Mouse (Mus musculus): Measurements from ENCODE around the gene Upk3b. TPM values are rescaled to one million over a fixed set of nuclear protein-coding genes. Genes with fewer than 3 reads are reported as not detected.

Upk3b gene
- polyA plus RNA-seq, 1 experiment, result 1.4 TPM

GRCm38 (mm10) chr5:136001222-136001621, 37.1 kb upstream of the Upk3b start:
- no peak overlapping the region for H3K4me3 ChIP-seq (ENCODE audit: low read depth, low read length)
- H3K4me1 ChIP-seq (ENCODE audit: control insufficient read depth, insufficient read depth, insufficient read length, low read length), result no peaks in the 10 kb centered on the region; the same call in 1 of the 2 replicates
- no peak overlapping the region for H3K27ac ChIP-seq (ENCODE audit: insufficient read depth, low read depth, low read length)
- 81% methylated on average over 6 of the region's 6 CpGs for WGBS
- no peaks in the 10 kb centered on the region for H3K27me3 ChIP-seq (ENCODE audit: control insufficient read depth, insufficient read depth, low read length)
- TF ChIP-seq CTCF (IDR thresholded peaks at IDR 0.05; ENCODE audit: extremely low read depth, insufficient read length, insufficient replicate concordance, low read depth, low read length) (no peak), POLR2A (IDR thresholded peaks at IDR 0.05; ENCODE audit: low read depth, low read length) (no peak)
- H3K36me3 ChIP-seq (ENCODE audit: control insufficient read depth, insufficient read depth, low read length), result peaks cover 7% of the 10 kb centered on the region; the same call in 1 of the 2 replicates

GRCm38 (mm10) chr5:136002325-136002724, 36.0 kb upstream of the Upk3b start:
- peaks cover 4% of the 10 kb centered on the region; the same call in 1 of the 2 replicates for H3K36me3 ChIP-seq (ENCODE audit: control insufficient read depth, insufficient read depth, low read length)
- H3K4me3 ChIP-seq (ENCODE audit: low read depth, low read length), result no peak overlapping the region
- WGBS, result 52% methylated on average over 2 of the region's 2 CpGs
- TF ChIP-seq CTCF (IDR thresholded peaks at IDR 0.05; ENCODE audit: extremely low read depth, insufficient read length, insufficient replicate concordance, low read depth, low read length) (no peak), POLR2A (IDR thresholded peaks at IDR 0.05; ENCODE audit: low read depth, low read length) (no peak)
- H3K27ac ChIP-seq (ENCODE audit: insufficient read depth, low read depth, low read length), result no peak overlapping the region
- H3K27me3 ChIP-seq (ENCODE audit: control insufficient read depth, insufficient read depth, low read length), result no peaks in the 10 kb centered on the region
- no peaks in the 10 kb centered on the region for H3K4me1 ChIP-seq (ENCODE audit: control insufficient read depth, insufficient read depth, insufficient read length, low read length)

GRCm38 (mm10) chr5:136002751-136003151, 35.5 kb upstream of the Upk3b start:
- no peak overlapping the region for H3K27ac ChIP-seq (ENCODE audit: insufficient read depth, low read depth, low read length)
- 78% methylated on average over 3 of the region's 3 CpGs for WGBS

GRCm38 (mm10) chr5:136004537-136004936, 33.8 kb upstream of the Upk3b start:
- Histone ChIP-seq H3K36me3 (ENCODE audit: control insufficient read depth, insufficient read depth, low read length) (no peaks in the 10 kb centered on the region), H3K4me1 (ENCODE audit: control insufficient read depth, insufficient read depth, insufficient read length, low read length) (peaks cover 2% of the 10 kb centered on the region; the same call in 1 of the 2 replicates), H3K27me3 (ENCODE audit: control insufficient read depth, insufficient read depth, low read length) (no peaks in the 10 kb centered on the region), H3K4me3 (ENCODE audit: low read depth, low read length) (no peak overlapping the region), H3K27ac (ENCODE audit: insufficient read depth, low read depth, low read length) (no peak overlapping the region)
- TF ChIP-seq CTCF (IDR thresholded peaks at IDR 0.05; ENCODE audit: extremely low read depth, insufficient read length, insufficient replicate concordance, low read depth, low read length), result no peak
- no peak for TF ChIP-seq POLR2A (IDR thresholded peaks at IDR 0.05; ENCODE audit: low read depth, low read length)
- WGBS, result 87% methylated on average over 4 of the region's 4 CpGs

More at GRCm38 (mm10) chr5:136002751-136003151, 35.5 kb upstream of the Upk3b start:
- H3K4me1 ChIP-seq (ENCODE audit: control insufficient read depth, insufficient read depth, insufficient read length, low read length), result no peaks in the 10 kb centered on the region
- H3K4me3 ChIP-seq (ENCODE audit: low read depth, low read length), result no peak overlapping the region
- peaks cover 4% of the 10 kb centered on the region; the same call in 1 of the 2 replicates for H3K36me3 ChIP-seq (ENCODE audit: control insufficient read depth, insufficient read depth, low read length)
- TF ChIP-seq POLR2A (IDR thresholded peaks at IDR 0.05; ENCODE audit: low read depth, low read length), result no peak
- TF ChIP-seq CTCF (IDR thresholded peaks at IDR 0.05; ENCODE audit: extremely low read depth, insufficient read length, insufficient replicate concordance, low read depth, low read length), result no peak
- H3K27me3 ChIP-seq (ENCODE audit: control insufficient read depth, insufficient read depth, low read length), result no peaks in the 10 kb centered on the region

GRCm38 (mm10) chr5:136007745-136008144, 30.6 kb upstream of the Upk3b start:
- Histone ChIP-seq H3K4me1 (ENCODE audit: control insufficient read depth, insufficient read depth, insufficient read length, low read length) (peaks cover 2% of the 10 kb centered on the region; the same call in 1 of the 2 replicates), H3K4me3 (ENCODE audit: low read depth, low read length) (no peak overlapping the region), H3K27me3 (ENCODE audit: control insufficient read depth, insufficient read depth, low read length) (no peaks in the 10 kb centered on the region), H3K27ac (ENCODE audit: insufficient read depth, low read depth, low read length) (no peak overlapping the region), H3K36me3 (ENCODE audit: control insufficient read depth, insufficient read depth, low read length) (peaks cover 20% of the 10 kb centered on the region)
- TF ChIP-seq POLR2A (IDR thresholded peaks at IDR 0.05; ENCODE audit: low read depth, low read length) (no peak), CTCF (IDR thresholded peaks at IDR 0.05; ENCODE audit: extremely low read depth, insufficient read length, insufficient replicate concordance, low read depth, low read length) (no peak)
- 73% methylated on average over 7 of the region's 7 CpGs for WGBS

- WGBS, result 94% methylated on average over 10 of the region's 10 CpGs
- H3K27ac ChIP-seq (ENCODE audit: insufficient read depth, low read depth, low read length), result no peak overlapping the region
- H3K36me3 ChIP-seq (ENCODE audit: control insufficient read depth, insufficient read depth, low read length), result peaks cover 23% of the 10 kb centered on the region
- H3K4me1 ChIP-seq (ENCODE audit: control insufficient read depth, insufficient read depth, insufficient read length, low read length), result peaks cover 8% of the 10 kb centered on the region; the same call in 1 of the 2 replicates
- H3K4me3 ChIP-seq (ENCODE audit: low read depth, low read length), result no peak overlapping the region
- TF ChIP-seq POLR2A (IDR thresholded peaks at IDR 0.05; ENCODE audit: low read depth, low read length) (no peak), CTCF (IDR thresholded peaks at IDR 0.05; ENCODE audit: extremely low read depth, insufficient read length, insufficient replicate concordance, low read depth, low read length) (no peak)
- no peaks in the 10 kb centered on the region for H3K27me3 ChIP-seq (ENCODE audit: control insufficient read depth, insufficient read depth, low read length)
Observed at GRCm38 (mm10) chr5:136014877-136015276, 23.4 kb upstream of the Upk3b start.

- Histone ChIP-seq H3K4me1 (ENCODE audit: control insufficient read depth, insufficient read depth, insufficient read length, low read length) (peaks cover 8% of the 10 kb centered on the region; the same call in 1 of the 2 replicates), H3K27me3 (ENCODE audit: control insufficient read depth, insufficient read depth, low read length) (no peaks in the 10 kb centered on the region), H3K27ac (ENCODE audit: insufficient read depth, low read depth, low read length) (no peak overlapping the region), H3K36me3 (ENCODE audit: control insufficient read depth, insufficient read depth, low read length) (peaks cover 17% of the 10 kb centered on the region), H3K4me3 (ENCODE audit: low read depth, low read length) (no peak overlapping the region)
- no peak for TF ChIP-seq POLR2A (IDR thresholded peaks at IDR 0.05; ENCODE audit: low read depth, low read length)
- no peak for TF ChIP-seq CTCF (IDR thresholded peaks at IDR 0.05; ENCODE audit: extremely low read depth, insufficient read length, insufficient replicate concordance, low read depth, low read length)
- 58% methylated on average over 10 of the region's 10 CpGs for WGBS
Observed at GRCm38 (mm10) chr5:136015586-136015985, 22.7 kb upstream of the Upk3b start.
